Mouse (Mus musculus): ENCODE measurements at regions not wholly inside any gene's neighbourhood (a gene's known extent, or its start where the extent isn't known, plus 50 kb on each side); places are given as distances from the start of the nearest gene placed in this dataset.
A peak's percentile ranks its signal among the peaks of the same experiment; 100 is the strongest.

DNA sequence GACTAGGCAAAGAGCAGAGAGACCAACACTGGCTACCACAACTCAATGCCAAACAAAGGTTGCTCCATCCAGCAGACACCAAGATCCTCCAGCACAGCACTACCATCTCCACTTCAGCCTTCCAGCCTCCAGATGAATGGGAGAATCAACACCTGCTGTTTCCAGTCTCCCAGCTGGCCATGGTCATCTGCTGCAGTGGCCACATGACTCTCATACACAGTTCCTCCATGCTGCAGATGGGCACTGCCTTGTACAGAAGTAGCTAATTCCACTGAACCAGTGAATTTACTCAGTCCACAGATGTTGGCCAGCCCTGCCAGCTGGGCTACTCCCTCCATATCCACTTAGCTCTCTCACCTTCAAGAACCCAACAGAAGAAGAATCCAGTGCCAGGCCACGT, 63.0 kb upstream of the Vstm5 start:
- no peak for DNase-seq (ENCODE audit: low read depth, low spot score)
- no peak overlapping the region for H3K9ac ChIP-seq (ENCODE audit: insufficient read depth, low read depth, low read length, poor library complexity, severe bottlenecking)
- H3K4me3 ChIP-seq (ENCODE audit: insufficient read depth in 1 of 2, low read depth in 1 of 2, low read length in 2 of 2, poor library complexity in 1 of 2, severe bottlenecking in 1 of 2) = no peak overlapping the region
- H3K4me1 ChIP-seq (ENCODE audit: control insufficient read depth in 2 of 2, insufficient read depth in 2 of 2, low read length in 2 of 2, poor library complexity in 1 of 2) = peaks cover 0 to 9% of the 10 kb centered on the region in 2 experiments; a peak in 2 of 4 replicates
- in situ Hi-C loops (cut with MboI; ENCODE audit: low sequenced_read_pairs in 2 of 2, unreplicated experiment in 2 of 2) = no loop called here
- no peak overlapping the region for H3K27ac ChIP-seq (ENCODE audit: insufficient read depth, low read depth, low read length, poor library complexity, severe bottlenecking)
- TF ChIP-seq HCFC1 (IDR thresholded peaks at IDR 0.05; ENCODE audit: borderline replicate concordance, insufficient read depth, low read length) (no peak), CHD2 (IDR thresholded peaks at IDR 0.05; ENCODE audit: low read depth, low read length) (no peak), ZC3H11A (IDR thresholded peaks at IDR 0.05; ENCODE audit: borderline replicate concordance, low read depth, low read length) (no peak), ZNF384 (IDR thresholded peaks at IDR 0.05; ENCODE audit: low read depth, low read length) (no peak)
- no peaks in the 10 kb centered on the region for H3K9me3 ChIP-seq (ENCODE audit: control insufficient read depth, insufficient read depth, low read depth, low read length)
- H3K36me3 ChIP-seq (ENCODE audit: control insufficient read depth, insufficient read depth, low read length, poor library complexity, severe bottlenecking) = no peaks in the 10 kb centered on the region

DNA sequence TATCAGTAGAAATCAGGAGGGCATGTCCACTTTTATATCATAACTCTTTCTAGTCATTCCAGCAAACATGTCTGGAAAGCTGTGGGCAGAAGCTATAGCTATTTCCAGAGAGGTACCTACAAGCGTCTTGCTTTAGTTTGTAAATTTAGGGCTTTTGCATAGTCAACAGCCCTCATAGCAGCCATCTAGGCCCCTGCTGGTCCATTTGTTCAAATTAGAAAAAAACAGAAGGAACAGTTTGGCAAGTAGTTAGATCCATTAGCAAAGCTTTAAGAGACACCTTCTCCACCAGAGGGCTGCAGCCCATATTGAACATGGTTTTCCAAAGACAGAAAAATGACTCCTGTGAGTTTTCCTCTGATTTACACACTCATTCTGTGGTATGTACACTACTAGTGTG, 63.4 kb upstream of the Vstm5 start:
- Histone ChIP-seq H3K27ac (ENCODE audit: insufficient read depth, low read depth, low read length, poor library complexity, severe bottlenecking) (no peak overlapping the region), H3K4me1 (ENCODE audit: control insufficient read depth in 2 of 2, insufficient read depth in 2 of 2, low read length in 2 of 2, poor library complexity in 1 of 2) (peaks cover 2 to 9% of the 10 kb centered on the region in 2 experiments; a peak in 3 of 4 replicates), H3K4me3 (ENCODE audit: insufficient read depth in 1 of 2, low read depth in 1 of 2, low read length in 2 of 2, poor library complexity in 1 of 2, severe bottlenecking in 1 of 2) (no peak overlapping the region), H3K9ac (ENCODE audit: insufficient read depth, low read depth, low read length, poor library complexity, severe bottlenecking) (no peak overlapping the region), H3K36me3 (ENCODE audit: control insufficient read depth, insufficient read depth, low read length, poor library complexity, severe bottlenecking) (no peaks in the 10 kb centered on the region), H3K9me3 (ENCODE audit: control insufficient read depth, insufficient read depth, low read depth, low read length) (no peaks in the 10 kb centered on the region)
- no peak for TF ChIP-seq HCFC1 (IDR thresholded peaks at IDR 0.05; ENCODE audit: borderline replicate concordance, insufficient read depth, low read length)
- peak; percentile 69 for TF ChIP-seq ZNF384 (IDR thresholded peaks at IDR 0.05; ENCODE audit: low read depth, low read length)
- no peak for TF ChIP-seq ZC3H11A (IDR thresholded peaks at IDR 0.05; ENCODE audit: borderline replicate concordance, low read depth, low read length)
- TF ChIP-seq CHD2 (IDR thresholded peaks at IDR 0.05; ENCODE audit: low read depth, low read length) = no peak
- no peak for TF ChIP-seq MAFK (IDR thresholded peaks at IDR 0.05; ENCODE audit: insufficient read depth, low read depth, low read length)
- in situ Hi-C loops (cut with MboI; ENCODE audit: low sequenced_read_pairs in 2 of 2, unreplicated experiment in 2 of 2) = no loop called here
- DNase-seq (ENCODE audit: low read depth, low spot score) = peak; percentile 45

DNA sequence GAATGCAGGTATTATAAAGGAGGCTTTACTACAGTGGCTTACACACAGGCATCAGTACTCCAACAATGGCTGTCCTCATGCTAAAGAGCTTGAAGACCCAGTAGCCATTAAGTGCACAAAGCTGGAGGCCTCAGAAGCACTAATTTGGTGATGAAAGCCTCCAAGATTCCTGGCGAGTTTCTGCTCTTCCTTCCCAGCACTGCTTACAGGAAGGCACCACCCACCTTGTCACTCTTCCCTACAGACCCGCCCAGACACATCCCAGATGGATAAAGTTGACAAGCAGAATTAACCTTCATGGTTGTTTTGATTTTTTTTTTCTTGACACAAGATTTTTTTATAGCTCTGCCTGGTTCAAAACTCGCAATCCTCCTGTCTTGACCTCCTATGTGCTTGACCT, 59.0 kb upstream of the Hephl1 start:
- peaks cover 2 to 6% of the 10 kb centered on the region in 2 experiments; a peak in 3 of 4 replicates for H3K4me1 ChIP-seq (ENCODE audit: control insufficient read depth in 2 of 2, insufficient read depth in 2 of 2, low read length in 2 of 2, poor library complexity in 1 of 2)
- H3K27ac ChIP-seq (ENCODE audit: insufficient read depth, low read depth, low read length, poor library complexity, severe bottlenecking) = no peak overlapping the region
- in situ Hi-C loops (cut with MboI; ENCODE audit: low sequenced_read_pairs in 2 of 2, unreplicated experiment in 2 of 2) = no loop called here
- DNase-seq (ENCODE audit: low read depth, low spot score) = peak; percentile 47
- no peak overlapping the region for H3K4me3 ChIP-seq (ENCODE audit: insufficient read depth in 1 of 2, low read depth in 1 of 2, low read length in 2 of 2, poor library complexity in 1 of 2, severe bottlenecking in 1 of 2)
- no peaks in the 10 kb centered on the region for H3K36me3 ChIP-seq (ENCODE audit: control insufficient read depth, insufficient read depth, low read length, poor library complexity, severe bottlenecking)
- TF ChIP-seq HCFC1 (IDR thresholded peaks at IDR 0.05; ENCODE audit: borderline replicate concordance, insufficient read depth, low read length) = no peak
- no peak for TF ChIP-seq CHD2 (IDR thresholded peaks at IDR 0.05; ENCODE audit: low read depth, low read length)
- no peak for TF ChIP-seq ZC3H11A (IDR thresholded peaks at IDR 0.05; ENCODE audit: borderline replicate concordance, low read depth, low read length)
- TF ChIP-seq ZNF384 (IDR thresholded peaks at IDR 0.05; ENCODE audit: low read depth, low read length) = no peak
- TF ChIP-seq MAFK (IDR thresholded peaks at IDR 0.05; ENCODE audit: insufficient read depth, low read depth, low read length) = no peak
- H3K9me3 ChIP-seq (ENCODE audit: control insufficient read depth, insufficient read depth, low read depth, low read length) = no peaks in the 10 kb centered on the region
- H3K9ac ChIP-seq (ENCODE audit: insufficient read depth, low read depth, low read length, poor library complexity, severe bottlenecking) = no peak overlapping the region

DNA sequence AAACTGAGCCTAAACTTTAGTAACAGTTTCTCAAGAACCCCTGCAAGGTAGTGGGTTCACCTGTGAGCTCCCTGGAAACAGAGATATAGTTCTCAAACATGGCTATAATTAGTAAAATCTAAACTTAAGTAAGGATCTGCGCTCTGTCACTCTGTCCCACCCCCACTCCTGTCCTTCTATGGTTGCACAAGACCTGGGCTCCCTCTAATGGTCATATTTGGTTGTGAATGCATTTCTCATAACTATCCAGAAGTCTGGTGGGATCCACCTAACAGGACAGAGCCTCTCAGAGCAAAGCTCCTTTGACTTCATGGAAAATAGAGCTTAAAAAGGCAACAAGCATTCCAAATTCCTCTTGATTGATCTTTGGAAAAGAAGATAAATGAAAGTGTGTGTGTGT, 57.8 kb upstream of the Hephl1 start:
- Histone ChIP-seq H3K4me1 (ENCODE audit: control insufficient read depth in 2 of 2, insufficient read depth in 2 of 2, low read length in 2 of 2, poor library complexity in 1 of 2) (peaks cover 2% of the 10 kb centered on the region in 2 experiments; a peak in 2 of 4 replicates), H3K9ac (ENCODE audit: insufficient read depth, low read depth, low read length, poor library complexity, severe bottlenecking) (no peak overlapping the region), H3K4me3 (ENCODE audit: insufficient read depth in 1 of 2, low read depth in 1 of 2, low read length in 2 of 2, poor library complexity in 1 of 2, severe bottlenecking in 1 of 2) (no peak overlapping the region), H3K9me3 (ENCODE audit: control insufficient read depth, insufficient read depth, low read depth, low read length) (no peaks in the 10 kb centered on the region), H3K36me3 (ENCODE audit: control insufficient read depth, insufficient read depth, low read length, poor library complexity, severe bottlenecking) (no peaks in the 10 kb centered on the region), H3K27ac (ENCODE audit: insufficient read depth, low read depth, low read length, poor library complexity, severe bottlenecking) (no peak overlapping the region)
- TF ChIP-seq ZNF384 (IDR thresholded peaks at IDR 0.05; ENCODE audit: low read depth, low read length) (no peak), CHD2 (IDR thresholded peaks at IDR 0.05; ENCODE audit: low read depth, low read length) (no peak)
- in situ Hi-C loops (cut with MboI; ENCODE audit: low sequenced_read_pairs in 2 of 2, unreplicated experiment in 2 of 2) = no loop called here
- DNase-seq (ENCODE audit: low read depth, low spot score) = no peak

DNA sequence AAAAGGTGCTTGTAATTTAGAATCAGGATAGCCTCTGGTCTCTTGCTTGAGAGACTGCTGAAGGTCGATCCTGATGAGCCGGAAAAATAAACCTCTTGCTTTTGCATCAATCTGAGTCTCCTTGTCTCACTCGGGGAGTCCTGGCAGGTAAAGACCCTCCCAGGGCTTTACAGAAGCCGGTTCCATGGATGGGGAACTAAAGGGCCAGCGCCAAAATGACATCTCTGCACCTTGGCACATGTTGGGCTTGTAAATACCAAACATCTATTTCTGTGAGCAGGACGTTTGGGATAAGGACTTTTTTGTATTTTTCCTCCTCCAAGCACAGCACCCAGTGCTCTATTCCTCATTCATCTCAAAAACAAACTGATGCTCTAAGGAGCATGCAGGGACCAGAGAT, 57.1 kb upstream of the Hephl1 start:
- in situ Hi-C loops (cut with MboI; ENCODE audit: low sequenced_read_pairs in 2 of 2, unreplicated experiment in 2 of 2) = no loop called here
- Histone ChIP-seq H3K9me3 (ENCODE audit: control insufficient read depth, insufficient read depth, low read depth, low read length) (no peaks in the 10 kb centered on the region), H3K27ac (ENCODE audit: insufficient read depth, low read depth, low read length, poor library complexity, severe bottlenecking) (no peak overlapping the region), H3K36me3 (ENCODE audit: control insufficient read depth, insufficient read depth, low read length, poor library complexity, severe bottlenecking) (no peaks in the 10 kb centered on the region), H3K4me1 (ENCODE audit: control insufficient read depth in 2 of 2, insufficient read depth in 2 of 2, low read length in 2 of 2, poor library complexity in 1 of 2) (peaks cover 2% of the 10 kb centered on the region in 2 experiments; a peak in 1 of 4 replicates), H3K4me3 (ENCODE audit: insufficient read depth in 1 of 2, low read depth in 1 of 2, low read length in 2 of 2, poor library complexity in 1 of 2, severe bottlenecking in 1 of 2) (no peak overlapping the region), H3K9ac (ENCODE audit: insufficient read depth, low read depth, low read length, poor library complexity, severe bottlenecking) (no peak overlapping the region)
- no peak for DNase-seq (ENCODE audit: low read depth, low spot score)
- TF ChIP-seq HCFC1 (IDR thresholded peaks at IDR 0.05; ENCODE audit: borderline replicate concordance, insufficient read depth, low read length) (no peak), CHD2 (IDR thresholded peaks at IDR 0.05; ENCODE audit: low read depth, low read length) (no peak), ZNF384 (IDR thresholded peaks at IDR 0.05; ENCODE audit: low read depth, low read length) (no peak), ZC3H11A (IDR thresholded peaks at IDR 0.05; ENCODE audit: borderline replicate concordance, low read depth, low read length) (no peak), MAFK (IDR thresholded peaks at IDR 0.05; ENCODE audit: insufficient read depth, low read depth, low read length) (no peak)

Data from ES-E14 (cell line).